14 mouse cellular contexts compared by ENCODE assay signal in genomic region chr10:61869796-61870195, GRCm38 (mm10).
"Had no signal": no experiment of that assay in that cellular context is flagged by ENCODE, and none has a peak within 500 bp of the region (broad histone marks: within the 10 kb centered on the region; RNA-seq: fewer than 3 reads in every experiment).

No protein-coding gene starts in this region.

- H3K4me3 ChIP-seq: limb, embryonic 10.5 days; liver, embryonic 15.5 days; midbrain, embryonic 13.5 days had no signal

- DNase-seq: kidney, adult 9 months; kidney, postnatal 36 days; layer of hippocampus, adult 9-11 months; layer of hippocampus, postnatal 36 days; lung, adult 2 months; lung, postnatal 36 days; thymus, adult 18-20 months; thymus, postnatal 25 days had no signal

- H3K4me1 ChIP-seq: liver, embryonic 15.5 days; midbrain, embryonic 13.5 days had no signal

- H3K27me3 ChIP-seq: liver, embryonic 15.5 days; midbrain, embryonic 13.5 days had no signal

- H3K27ac ChIP-seq: kidney, postnatal 0 days; limb, embryonic 10.5 days; liver, embryonic 15.5 days; midbrain, embryonic 13.5 days; stomach, postnatal 0 days had no signal

- ATAC-seq: lung, postnatal 0 days; midbrain, embryonic 13.5 days had no signal
